Mouse (Mus musculus): ENCODE measurements around the gene Olfr885.

The Olfr885 gene

GRCm38 (mm10) chr9:38061022-38061421 is at the start of gene Olfr885:
Gene Olfr885 (plus strand): TSS chr9:38061322.
- DNase-seq (ENCODE audit: low spot score), result no peak

GRCm38 (mm10) chr9:38025508-38025907 is 35.6 kb upstream of the Olfr885 start, which contains the start of gene Olfr883:
Gene Olfr883 (plus strand): TSS chr9:38025808.
- DNase-seq (ENCODE audit: low spot score), result no peak

- no peak for DNase-seq (ENCODE audit: low spot score)
Measured at GRCm38 (mm10) chr9:38046255-38046654, 14.9 kb upstream of the Olfr885 start, which contains the start of gene Olfr884. Gene Olfr884 (plus strand): TSS chr9:38046555.

- no peak for DNase-seq (ENCODE audit: low spot score)
Measured at GRCm38 (mm10) chr9:38083772-38084171, 22.6 kb downstream of the Olfr885 start, which contains the start of gene Olfr887. Gene Olfr887 (plus strand): TSS chr9:38084072.

GRCm38 (mm10) chr9:38107828-38108227 is 46.7 kb downstream of the Olfr885 start, which contains the start of gene Olfr888:
Gene Olfr888 (plus strand): TSS chr9:38108128.
- DNase-seq (ENCODE audit: low spot score), result no peak

All from T-cell, adult 2 months (primary cell).